Mouse (Mus musculus) testis, adult 2 months (tissue): ENCODE measurements at regions not wholly inside any gene's neighbourhood (a gene's known extent, or its start where the extent isn't known, plus 50 kb on each side); places are given as distances from the start of the nearest gene placed in this dataset.

Experiments used
- H3K27ac ChIP-seq: fragments of 200-500 bp; 2 replicates; pipeline ENCODE4 v1.5.1; 2012; ENCODE audit warnings: low read depth, low read length; ENCODE audit not compliant: control insufficient read depth, insufficient read depth
- H3K27me3 ChIP-seq: fragments of 200-500 bp; 2 replicates; pipeline ENCODE4 v1.6.1; 2012; ENCODE audit warnings: mild to moderate bottlenecking, low read length, moderate library complexity; ENCODE audit not compliant: control insufficient read depth, insufficient read depth
- H3K36me3 ChIP-seq: fragments of 200-500 bp; 2 replicates; pipeline ENCODE4 v1.6.1; 2012; ENCODE audit warnings: mild to moderate bottlenecking, low read length; ENCODE audit not compliant: control insufficient read depth, insufficient read depth
- H3K4me1 ChIP-seq: fragments of 200-500 bp; 2 replicates; pipeline ENCODE4 v1.6.1; 2012; ENCODE audit warnings: low read length; ENCODE audit not compliant: control insufficient read depth, insufficient read depth
- H3K4me3 ChIP-seq: fragments of 200-500 bp; 2 replicates; pipeline ENCODE4 v1.5.1; 2012; ENCODE audit warnings: low read depth, mild to moderate bottlenecking, low read length, moderate library complexity, mixed read lengths; ENCODE audit not compliant: control insufficient read depth
- CTCF ChIP-seq: fragments of 200-500 bp; IDR thresholded peaks from 2 replicates; pipeline ENCODE4 v1.5.1; 2012; ENCODE audit warnings: low read depth, mild to moderate bottlenecking, inconsistent platforms, low read length, moderate library complexity; ENCODE audit not compliant: control insufficient read depth, insufficient read depth, insufficient replicate concordance
- POLR2A ChIP-seq: fragments of 200-500 bp; IDR thresholded peaks from 2 replicates; pipeline ENCODE4 v1.6.1; 2012; ENCODE audit warnings: low read depth, mild to moderate bottlenecking, inconsistent platforms, low read length, moderate library complexity; ENCODE audit not compliant: control insufficient read depth

- TF ChIP-seq CTCF: peak; percentile 69; the same call in 1 of the 2 replicates
- no peak for TF ChIP-seq POLR2A
- H3K36me3 ChIP-seq: no peaks in the 10 kb centered on the region
- no peaks in the 10 kb centered on the region for H3K4me1 ChIP-seq
- no peaks in the 10 kb centered on the region for H3K27me3 ChIP-seq
- no peak overlapping the region for H3K27ac ChIP-seq
- no peak overlapping the region for H3K4me3 ChIP-seq
Measured at GRCm38 (mm10) chr4:142348910-142349309, 109.7 kb upstream of the Kazn start.

GRCm38 (mm10) chr4:142342482-142343206 lies 103.4 kb upstream of the Kazn start:
- Histone ChIP-seq H3K36me3 (no peaks in the 10 kb centered on the region), H3K27ac (no peak overlapping the region), H3K27me3 (no peaks in the 10 kb centered on the region), H3K4me3 (no peak overlapping the region), H3K4me1 (no peaks in the 10 kb centered on the region)
- TF ChIP-seq POLR2A (no peak), CTCF (no peak)

GRCm38 (mm10) chr4:142341305-142341704 lies 102.1 kb upstream of the Kazn start:
- Histone ChIP-seq H3K4me3 (no peak overlapping the region), H3K27ac (no peak overlapping the region), H3K27me3 (no peaks in the 10 kb centered on the region), H3K4me1 (no peaks in the 10 kb centered on the region), H3K36me3 (no peaks in the 10 kb centered on the region)
- TF ChIP-seq POLR2A (no peak), CTCF (no peak)

- Histone ChIP-seq H3K4me3 (no peak overlapping the region), H3K4me1 (no peaks in the 10 kb centered on the region), H3K36me3 (no peaks in the 10 kb centered on the region), H3K27ac (no peak overlapping the region), H3K27me3 (no peaks in the 10 kb centered on the region)
- no peak for TF ChIP-seq POLR2A
- no peak for TF ChIP-seq CTCF
Measured at GRCm38 (mm10) chr4:142340057-142340456, 100.9 kb upstream of the Kazn start.

GRCm38 (mm10) chr4:142337701-142338100 lies 98.5 kb upstream of the Kazn start:
- TF ChIP-seq CTCF (no peak), POLR2A (no peak)
- no peaks in the 10 kb centered on the region for H3K27me3 ChIP-seq

GRCm38 (mm10) chr4:142336943-142337342 lies 97.7 kb upstream of the Kazn start:
- no peak overlapping the region for H3K27ac ChIP-seq
- H3K27me3 ChIP-seq: no peaks in the 10 kb centered on the region
- no peak for TF ChIP-seq POLR2A
- no peak for TF ChIP-seq CTCF
- H3K4me1 ChIP-seq: no peaks in the 10 kb centered on the region; the same call in 1 of the 2 replicates
- H3K36me3 ChIP-seq: no peaks in the 10 kb centered on the region
- H3K4me3 ChIP-seq: no peak overlapping the region

More at GRCm38 (mm10) chr4:142337701-142338100, 98.5 kb upstream of the Kazn start:
- Histone ChIP-seq H3K27ac (no peak overlapping the region), H3K36me3 (no peaks in the 10 kb centered on the region), H3K4me3 (no peak overlapping the region), H3K4me1 (no peaks in the 10 kb centered on the region; the same call in 1 of the 2 replicates)

GRCm38 (mm10) chr4:142334084-142334483 lies 94.9 kb upstream of the Kazn start:
- H3K4me1 ChIP-seq: no peaks in the 10 kb centered on the region; the same call in 1 of the 2 replicates
- H3K27ac ChIP-seq: no peak overlapping the region
- no peaks in the 10 kb centered on the region for H3K27me3 ChIP-seq
- no peak for TF ChIP-seq POLR2A
- TF ChIP-seq CTCF: no peak
- H3K4me3 ChIP-seq: no peak overlapping the region
- H3K36me3 ChIP-seq: no peaks in the 10 kb centered on the region

- no peak overlapping the region for H3K27ac ChIP-seq
- no peaks in the 10 kb centered on the region for H3K27me3 ChIP-seq
- H3K36me3 ChIP-seq: no peaks in the 10 kb centered on the region
- TF ChIP-seq POLR2A: no peak
- TF ChIP-seq CTCF: peak; percentile 57; the same call in 1 of the 2 replicates
- H3K4me1 ChIP-seq: no peaks in the 10 kb centered on the region; the same call in 1 of the 2 replicates
- H3K4me3 ChIP-seq: no peak overlapping the region
Measured at GRCm38 (mm10) chr4:142330599-142330998, 91.4 kb upstream of the Kazn start.
